Mouse (Mus musculus) lung, postnatal 0 days (tissue): ENCODE data around the gene Eng. TPM values are rescaled to one million over a fixed set of nuclear protein-coding genes. Genes with fewer than 3 reads are reported as not detected.

ENCODE experiments used
- ATAC-seq: fragments of 200-750 bp; cut with Nextera tagmentation; 2 replicates; pipeline ENCODE4 v1.8.0; 2017; ENCODE audit warnings: moderate library complexity
- DNase-seq: peaks from one replicate; pipeline ENCODE4 v3.0.0-alpha.2; 2016; ENCODE audit warnings: low spot score
- H3K27ac ChIP-seq: fragments of 300-500 bp; sonication (generic); 2 replicates; pipeline ENCODE4 v1.5.1; 2014; ENCODE audit warnings: antibody characterized with exemption, mild to moderate bottlenecking, low read length, mixed read lengths
- H3K27me3 ChIP-seq: fragments of 300-500 bp; sonication (generic); replicated peaks from 2 replicates; pipeline ENCODE4 v1.6.1; 2014; ENCODE audit warnings: low read length, mixed read lengths; ENCODE audit not compliant: insufficient read depth
- H3K36me3 ChIP-seq: fragments of 300-500 bp; sonication (generic); 2 replicates; pipeline ENCODE4 v1.6.1; 2014; ENCODE audit warnings: low read length, mixed read lengths; ENCODE audit not compliant: insufficient read depth
- H3K4me1 ChIP-seq: fragments of 300-500 bp; sonication (generic); 2 replicates; pipeline ENCODE4 v1.6.1; 2014; ENCODE audit warnings: antibody characterized with exemption, low read depth, low read length, mixed read lengths; ENCODE audit not compliant: insufficient read depth
- H3K4me2 ChIP-seq: fragments of 300-500 bp; sonication (generic); replicated peaks from 2 replicates; pipeline ENCODE4 v1.6.1; 2014; ENCODE audit warnings: low read depth, mild to moderate bottlenecking, low read length, moderate library complexity, mixed read lengths
- H3K4me3 ChIP-seq: fragments of 300-500 bp; sonication (generic); 2 replicates; pipeline ENCODE4 v1.5.1; 2014; ENCODE audit warnings: low read depth, low read length
- H3K9ac ChIP-seq: fragments of 300-500 bp; sonication (generic); replicated peaks from 2 replicates; pipeline ENCODE4 v1.6.1; 2014; ENCODE audit warnings: low read depth, mild to moderate bottlenecking
- H3K9me3 ChIP-seq: fragments of 300-500 bp; sonication (generic); 2 replicates; pipeline ENCODE4 v1.6.1; 2016; ENCODE audit warnings: low read length, mixed read lengths
- CTCF ChIP-seq: IDR thresholded peaks from 2 replicates; pipeline ENCODE4 v1.5.1; 2016; ENCODE audit warnings: antibody characterized with exemption, mild to moderate bottlenecking
- EP300 ChIP-seq: IDR thresholded peaks from 2 replicates; pipeline ENCODE4 v1.6.1; 2016; ENCODE audit warnings: antibody characterized with exemption, mild to moderate bottlenecking, control low read depth
- WGBS: fragments of 180-500 bp; shearing (Covaris S2); extraction: QIAGEN DNeasy Blood & Tissue Kit; methylation state at CpG from one replicate; pipeline ENCODE4 v1.1.7; 2014; 5-methylcytosine and 5-hydroxymethylcytosine counted together
- polyA plus RNA-seq: library from polyadenylated mRNA; unstranded; fragments of >200 nt; fragmentation: Nextera tagmentation; extraction: Ambion mirVana; gene quantifications from 2 replicates; pipeline ENCODE4 v1.2.1, GENCODE M21; 2015

Gene Eng
- polyA plus RNA-seq, 1 experiment from 2014 or later: 130 TPM

DNA sequence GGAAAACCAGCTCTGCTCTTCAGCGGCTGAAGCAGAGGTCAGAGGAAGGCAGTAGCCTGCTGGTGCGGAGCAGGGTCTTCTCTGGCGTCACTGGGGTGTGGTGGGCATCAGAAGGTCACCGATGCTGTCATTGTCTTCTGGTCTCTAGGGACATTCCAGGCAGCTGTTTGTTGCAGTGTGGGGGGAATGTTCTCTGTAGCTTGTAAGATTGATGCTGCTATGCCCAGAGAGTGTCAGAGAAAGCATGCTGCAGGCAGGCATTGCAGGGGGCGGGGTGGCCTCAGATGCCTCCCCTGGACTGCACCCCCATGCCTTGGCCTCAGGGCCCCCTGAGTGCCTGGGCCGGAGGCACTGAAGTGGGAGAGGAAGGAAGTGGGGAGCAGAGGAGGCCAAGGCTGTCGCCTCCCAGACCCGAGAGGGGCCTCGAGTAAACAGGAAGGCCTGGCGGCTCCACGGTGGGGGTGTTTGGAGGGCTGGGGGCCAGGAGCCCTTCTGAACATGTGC, 8.6 kb upstream of the Eng start:
- H3K4me2 ChIP-seq: no peak overlapping the region
- H3K36me3 ChIP-seq: no peaks in the 10 kb centered on the region
- H3K4me1 ChIP-seq: peaks cover 7% of the 10 kb centered on the region; the same call in 1 of the 2 replicates
- no peaks in the 10 kb centered on the region for H3K27me3 ChIP-seq
- H3K9me3 ChIP-seq: no peaks in the 10 kb centered on the region
- peak; percentile 85; the same call in 1 of the 2 replicates for TF ChIP-seq EP300
- no peak; the same call in 1 of the 2 replicates for TF ChIP-seq CTCF
- 13% methylated on average over 10 of the region's 11 CpGs for WGBS
- no peak overlapping the region for H3K9ac ChIP-seq
- H3K4me3 ChIP-seq: no peak overlapping the region
- DNase-seq: peak; percentile 80
- peak overlapping the region; percentile 65 for H3K27ac ChIP-seq
- peak; percentile 90 for ATAC-seq

DNA sequence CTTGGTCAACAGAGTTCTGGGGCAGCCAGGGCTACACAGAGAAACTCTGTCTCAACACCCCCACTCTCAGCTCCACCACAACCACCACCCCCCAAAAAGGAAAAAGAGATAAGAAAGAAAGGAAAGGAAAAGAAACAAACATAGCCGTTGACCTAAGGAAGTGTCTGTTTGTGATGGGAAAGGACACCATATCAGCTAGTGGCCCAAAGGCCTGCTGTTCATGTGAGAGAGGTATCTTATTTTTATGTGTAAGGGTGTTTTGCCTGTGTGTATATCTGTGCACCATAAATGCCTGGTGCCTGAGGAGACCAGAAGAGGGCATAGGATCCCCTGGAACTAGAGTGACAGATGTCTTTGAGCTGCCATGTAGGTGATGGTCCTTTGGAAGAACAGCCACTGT, 6.8 kb upstream of the Eng start:
- H3K9ac ChIP-seq: no peak overlapping the region
- DNase-seq: no peak
- WGBS: 33% methylated on average over 1 of the region's 1 CpGs
- H3K27me3 ChIP-seq: no peaks in the 10 kb centered on the region
- H3K4me1 ChIP-seq: peaks cover 7% of the 10 kb centered on the region; the same call in 1 of the 2 replicates
- TF ChIP-seq CTCF: no peak; the same call in 1 of the 2 replicates
- TF ChIP-seq EP300: no peak
- ATAC-seq: no peak
- H3K36me3 ChIP-seq: no peaks in the 10 kb centered on the region
- H3K4me3 ChIP-seq: no peak overlapping the region
- H3K27ac ChIP-seq: no peak overlapping the region
- H3K4me2 ChIP-seq: no peak overlapping the region
- no peaks in the 10 kb centered on the region for H3K9me3 ChIP-seq

DNA sequence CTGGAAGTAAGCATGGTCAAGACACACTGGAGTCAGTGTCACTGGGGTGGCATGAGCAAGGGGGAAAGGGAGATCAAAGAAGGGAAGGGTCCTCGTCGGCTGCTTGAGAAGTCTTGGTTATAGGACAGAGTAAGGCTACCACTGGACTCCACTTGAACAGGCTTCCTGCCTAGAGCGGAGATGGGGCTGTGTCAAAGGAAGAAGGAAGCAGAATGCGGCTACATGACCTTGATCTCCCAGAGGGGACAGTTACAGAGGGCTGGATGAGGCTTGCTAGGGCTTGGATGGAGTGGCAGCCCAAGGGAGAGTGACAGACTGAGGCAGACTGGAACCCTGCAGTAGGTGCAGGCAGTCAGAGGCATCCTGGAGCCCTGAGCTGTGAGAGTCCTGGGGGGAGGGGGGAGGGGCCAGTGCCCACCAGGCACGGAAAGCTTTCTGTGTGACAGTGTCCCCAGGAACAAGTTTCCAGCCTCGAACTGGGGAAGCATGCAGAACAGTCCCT, 5.8 kb upstream of the Eng start:
- no peak for ATAC-seq
- no peaks in the 10 kb centered on the region for H3K27me3 ChIP-seq
- peaks cover 7% of the 10 kb centered on the region; the same call in 1 of the 2 replicates for H3K4me1 ChIP-seq
- no peak overlapping the region for H3K27ac ChIP-seq
- DNase-seq: no peak
- no peak overlapping the region for H3K9ac ChIP-seq
- TF ChIP-seq CTCF (no peak), EP300 (no peak)
- H3K9me3 ChIP-seq: no peaks in the 10 kb centered on the region
- H3K4me2 ChIP-seq: no peak overlapping the region
- H3K4me3 ChIP-seq: no peak overlapping the region
- H3K36me3 ChIP-seq: no peaks in the 10 kb centered on the region
- WGBS: 51% methylated on average over 6 of the region's 6 CpGs

DNA sequence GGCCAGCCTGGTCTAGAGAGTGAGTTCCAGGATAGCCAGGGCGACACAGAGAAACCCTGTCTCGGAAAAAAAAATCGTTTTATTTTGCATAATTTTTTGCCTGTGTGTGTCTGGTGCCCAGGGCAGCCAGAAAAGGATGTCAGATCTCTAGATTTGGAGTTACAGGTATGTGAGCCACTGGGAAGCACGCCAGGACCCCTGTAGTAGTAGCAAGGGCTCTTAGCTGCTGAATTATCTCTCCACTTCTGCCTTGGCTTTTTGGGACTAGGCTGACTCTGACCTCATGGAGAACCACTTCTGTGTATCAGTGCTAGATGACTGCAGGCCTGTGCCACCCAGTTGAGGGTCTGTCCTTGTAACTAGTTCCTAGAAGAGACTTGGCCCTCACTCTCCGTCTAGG, 4.6 kb upstream of the Eng start:
- no peak overlapping the region for H3K4me2 ChIP-seq
- TF ChIP-seq CTCF (no peak), EP300 (no peak)
- 65% methylated on average over 5 of the region's 5 CpGs for WGBS
- ATAC-seq: no peak
- H3K4me1 ChIP-seq: peaks cover 12% of the 10 kb centered on the region; the same call in 1 of the 2 replicates
- no peak overlapping the region for H3K9ac ChIP-seq
- H3K4me3 ChIP-seq: no peak overlapping the region
- no peaks in the 10 kb centered on the region for H3K27me3 ChIP-seq
- H3K9me3 ChIP-seq: no peaks in the 10 kb centered on the region
- no peak overlapping the region for H3K27ac ChIP-seq
- no peaks in the 10 kb centered on the region for H3K36me3 ChIP-seq
- no peak for DNase-seq

DNA sequence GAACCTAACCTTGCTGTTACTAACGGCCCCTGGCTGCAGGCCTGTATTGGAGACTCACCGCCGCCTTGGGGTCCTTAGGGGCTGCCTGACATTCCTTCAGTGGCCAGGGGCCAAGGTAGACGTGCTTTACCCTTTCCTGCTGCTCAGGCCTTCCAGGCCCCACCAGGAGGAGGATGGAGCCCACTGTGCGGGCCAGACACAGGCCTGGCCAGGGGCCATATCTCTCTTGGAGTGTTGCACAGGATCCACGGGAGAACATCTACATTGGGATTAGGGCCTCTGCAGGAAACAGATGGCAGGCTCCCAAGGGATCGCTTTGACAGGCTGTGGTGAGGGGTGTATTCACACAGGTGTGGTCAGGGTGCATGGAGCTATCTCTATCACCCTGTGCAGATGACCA, 3.6 kb upstream of the Eng start:
- ATAC-seq: no peak
- TF ChIP-seq EP300 (no peak), CTCF (no peak)
- Histone ChIP-seq H3K27me3 (no peaks in the 10 kb centered on the region), H3K27ac (0 out of 2 replicates have a peak overlapping the region, but pooled peaks have one; percentile 3), H3K4me2 (no peak overlapping the region), H3K36me3 (no peaks in the 10 kb centered on the region), H3K4me3 (no peak overlapping the region), H3K4me1 (peaks cover 12% of the 10 kb centered on the region; the same call in 1 of the 2 replicates), H3K9ac (no peak overlapping the region), H3K9me3 (no peaks in the 10 kb centered on the region)
- WGBS: 38% methylated on average over 7 of the region's 7 CpGs
- DNase-seq: no peak

DNA sequence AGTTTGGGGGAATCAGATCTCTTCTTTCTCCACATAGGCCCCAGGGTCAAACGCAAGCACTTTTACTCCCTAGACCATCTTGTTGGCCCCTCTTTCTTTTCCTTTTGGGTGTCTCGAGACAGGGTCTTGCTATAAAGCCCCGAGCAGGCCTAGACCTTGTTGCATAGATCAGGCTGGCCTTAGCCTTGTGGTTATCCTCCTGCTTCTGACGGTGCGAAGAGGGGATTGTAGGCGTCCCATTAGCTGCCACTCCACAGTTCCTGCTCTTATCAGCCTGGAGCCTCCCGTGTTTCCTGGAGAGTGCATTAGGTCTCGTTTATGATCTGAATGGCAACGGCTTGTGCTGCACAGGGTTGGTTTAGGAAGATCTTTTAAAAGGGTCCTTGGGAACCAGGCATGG, 2.3 kb upstream of the Eng start:
- ATAC-seq: no peak
- no peak for TF ChIP-seq CTCF
- TF ChIP-seq EP300: no peak
- H3K4me1 ChIP-seq: peaks cover 13% of the 10 kb centered on the region; the same call in 1 of the 2 replicates
- no peaks in the 10 kb centered on the region for H3K9me3 ChIP-seq
- no peak for DNase-seq
- no peak overlapping the region for H3K4me3 ChIP-seq
- no peaks in the 10 kb centered on the region for H3K27me3 ChIP-seq
- H3K27ac ChIP-seq: no peak overlapping the region
- H3K9ac ChIP-seq: no peak overlapping the region; the same call in 1 of the 2 replicates
- no peak overlapping the region for H3K4me2 ChIP-seq
- no peaks in the 10 kb centered on the region for H3K36me3 ChIP-seq
- 50% methylated on average over 9 of the region's 9 CpGs for WGBS
